Mouse (Mus musculus) cortical plate, adult 2 months (tissue): Measurements from ENCODE around the gene Trim7.

Source experiments
- CTCF ChIP-seq: fragments of 200-500 bp; IDR thresholded peaks from 2 replicates; pipeline ENCODE4 v1.5.1; 2011; ENCODE audit warnings: mild to moderate bottlenecking, control low read depth, low read length; ENCODE audit not compliant: insufficient read depth; ENCODE audit errors: extremely low read depth
- POLR2A ChIP-seq: fragments of 200-500 bp; IDR thresholded peaks from 2 replicates; pipeline ENCODE4 v1.6.1; 2011; ENCODE audit warnings: mild to moderate bottlenecking, low read length, control low read depth; ENCODE audit not compliant: insufficient read depth; ENCODE audit errors: extremely low read depth

DNA sequence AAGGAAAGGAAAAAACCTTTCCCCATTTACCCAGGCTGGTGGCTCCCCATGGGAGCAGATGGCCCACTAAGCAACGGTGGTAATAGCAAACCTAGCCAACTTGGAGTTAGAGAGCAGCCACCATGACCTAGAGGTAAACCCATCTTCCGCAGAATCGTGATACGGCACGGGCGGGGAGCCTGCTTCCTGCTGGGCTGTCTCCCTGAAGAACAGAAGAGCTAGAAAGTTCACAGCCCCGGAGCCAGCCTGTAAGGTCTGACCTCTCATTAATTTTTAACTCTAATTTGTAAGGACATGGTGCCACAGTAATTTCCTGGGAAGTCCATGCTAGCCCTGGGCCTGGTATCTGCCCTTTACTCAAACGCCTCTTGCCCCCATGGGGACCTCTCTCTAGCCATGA lies 35.0 kb upstream of the Trim7 start:
- TF ChIP-seq CTCF, result no peak
- no peak for TF ChIP-seq POLR2A
